Mouse (Mus musculus): ENCODE measurements around the gene Actrt2. TPM values are rescaled to one million over a fixed set of nuclear protein-coding genes. Genes with fewer than 3 reads are reported as not detected.

Gene Actrt2
- polyA plus RNA-seq, 1 experiment from 2014 or later = not detected

DNA sequence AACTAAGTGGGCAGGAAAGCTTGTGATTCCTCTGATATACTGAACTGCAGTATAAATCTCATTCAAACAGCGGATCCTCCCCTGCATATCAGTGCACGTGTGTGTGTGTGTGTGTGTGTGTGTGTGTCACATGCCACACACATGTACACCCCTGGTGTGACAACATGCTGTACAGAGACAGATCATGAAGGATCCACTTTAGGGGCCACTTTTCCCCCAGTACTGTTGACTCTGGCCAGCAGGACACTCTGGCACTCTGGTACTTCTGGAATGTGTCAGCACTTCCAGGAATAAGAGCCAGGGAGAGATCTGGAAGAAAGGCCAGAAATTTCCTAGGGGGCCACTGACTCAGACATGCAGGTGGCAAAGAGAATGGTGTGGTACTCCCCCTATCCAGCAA lies 41.4 kb downstream of the Actrt2 start:
- no peak for ATAC-seq (ENCODE audit: low read depth)
- Histone ChIP-seq H3K36me3 (no peaks in the 10 kb centered on the region), H3K9me3 (replicated peaks) (no peaks in the 10 kb centered on the region), H3K4me3 (replicated peaks) (no peak overlapping the region), H3K4me2 (no peak overlapping the region), H3K4me1 (replicated peaks) (peaks cover 22% of the 10 kb centered on the region), H3K27ac (no peak overlapping the region), H3K27me3 (peaks cover 29% of the 10 kb centered on the region), H3K9ac (no peak overlapping the region)
- 81% methylated on average over 2 of the region's 2 CpGs for WGBS (ENCODE audit: insufficient replicate concordance)
- no peak for DNase-seq

DNA sequence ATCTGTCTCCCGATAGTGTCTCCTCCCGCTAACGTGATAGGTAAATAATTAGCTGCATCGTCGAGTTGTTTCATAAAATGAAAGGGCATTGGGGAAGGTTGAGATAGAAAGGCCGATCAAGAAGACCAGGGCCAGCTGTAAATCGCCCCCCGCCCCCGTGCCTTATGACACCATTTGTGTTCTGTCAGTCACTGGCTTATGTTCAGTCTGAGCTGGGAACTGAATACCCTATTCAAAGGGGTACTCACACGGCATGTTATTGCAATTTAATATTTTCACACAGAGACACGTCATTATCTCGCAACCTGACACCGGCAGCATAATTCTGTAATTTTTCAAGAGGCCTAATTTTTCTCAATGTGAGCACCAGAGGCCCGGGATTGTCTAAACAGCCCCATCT lies 42.0 kb downstream of the Actrt2 start:
- Histone ChIP-seq H3K9ac (no peak overlapping the region), H3K27me3 (peaks cover 23% of the 10 kb centered on the region), H3K36me3 (no peaks in the 10 kb centered on the region), H3K4me1 (replicated peaks) (peaks cover 16% of the 10 kb centered on the region), H3K27ac (no peak overlapping the region), H3K9me3 (replicated peaks) (no peaks in the 10 kb centered on the region), H3K4me3 (replicated peaks) (no peak overlapping the region), H3K4me2 (no peak overlapping the region)
- no peak for DNase-seq
- WGBS (ENCODE audit: insufficient replicate concordance) = 66% methylated on average over 14 of the region's 14 CpGs
- no peak for ATAC-seq (ENCODE audit: low read depth)

DNA sequence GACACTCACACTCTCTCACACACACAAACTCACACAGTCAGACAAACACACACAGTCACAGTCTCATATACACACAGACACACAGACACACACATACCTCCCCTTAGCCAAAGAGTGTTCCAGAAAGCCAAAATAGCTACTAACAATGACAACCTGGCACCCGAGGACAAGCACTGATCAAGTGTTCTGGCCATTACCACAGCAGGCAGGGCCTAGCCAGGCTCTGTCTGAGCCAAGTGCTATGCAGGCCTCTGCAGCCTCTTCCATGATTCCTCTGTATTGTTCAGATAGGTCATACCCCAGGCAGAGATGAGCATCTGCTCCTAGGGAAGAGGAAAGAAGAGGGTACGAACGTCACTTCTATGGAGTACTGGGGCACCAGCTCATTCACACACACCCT lies 44.4 kb downstream of the Actrt2 start:
- no peak overlapping the region for H3K9ac ChIP-seq
- H3K36me3 ChIP-seq = no peaks in the 10 kb centered on the region
- DNase-seq = no peak
- peaks cover 11% of the 10 kb centered on the region for H3K4me1 ChIP-seq (replicated peaks)
- no peak overlapping the region for H3K27ac ChIP-seq
- peaks cover 6% of the 10 kb centered on the region; the same call in 1 of the 2 replicates for H3K27me3 ChIP-seq
- no peak overlapping the region for H3K4me2 ChIP-seq
- WGBS (ENCODE audit: insufficient replicate concordance) = 70% methylated on average over 3 of the region's 3 CpGs
- no peak for ATAC-seq (ENCODE audit: low read depth)
- H3K4me3 ChIP-seq (replicated peaks) = no peak overlapping the region
- no peaks in the 10 kb centered on the region for H3K9me3 ChIP-seq (replicated peaks)

DNA sequence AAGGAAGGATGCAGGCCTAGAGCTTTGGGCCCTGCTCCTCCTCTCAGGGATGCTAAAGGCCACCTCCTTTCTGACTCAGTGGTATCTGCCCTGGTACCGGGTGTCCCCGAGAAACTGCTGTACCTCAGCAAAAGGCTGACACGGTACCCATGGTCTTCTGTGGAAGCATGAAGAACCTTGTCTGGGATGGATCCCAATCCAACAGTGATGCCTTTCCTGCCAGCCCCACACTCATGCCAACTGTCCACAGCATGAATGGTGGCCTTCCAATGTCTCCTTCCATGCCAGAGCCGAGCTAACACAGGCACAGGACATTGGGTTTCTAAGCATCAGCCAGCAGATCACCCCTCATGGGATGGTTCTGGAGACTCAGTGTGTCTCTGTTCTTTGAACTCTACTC lies 45.1 kb downstream of the Actrt2 start:
- ATAC-seq (ENCODE audit: low read depth) = no peak
- Histone ChIP-seq H3K4me1 (replicated peaks) (peaks cover 12% of the 10 kb centered on the region), H3K4me2 (no peak overlapping the region), H3K36me3 (no peaks in the 10 kb centered on the region), H3K27me3 (peaks cover 3% of the 10 kb centered on the region; the same call in 1 of the 2 replicates), H3K4me3 (replicated peaks) (no peak overlapping the region), H3K9me3 (replicated peaks) (no peaks in the 10 kb centered on the region), H3K27ac (no peak overlapping the region), H3K9ac (no peak overlapping the region)
- no peak for DNase-seq
- WGBS (ENCODE audit: insufficient replicate concordance) = 72% methylated on average over 4 of the region's 4 CpGs

Other genes starting within 250 kb of the Actrt2 start
- gene Prdm16, start 31.0 kb downstream of the Actrt2 start, polyA plus RNA-seq (2015; fragmentation: Nextera tagmentation; extraction: Ambion mirVana) = 1.8 and 2.2 TPM in 2 replicates
- 0.03 TPM in 1 of 2 replicates, not detected in the other for gene Ttc34, start 169.6 kb upstream of the Actrt2 start, polyA plus RNA-seq (2015; fragmentation: Nextera tagmentation; extraction: Ambion mirVana)
- gene Mmel1, start 201.7 kb upstream of the Actrt2 start, polyA plus RNA-seq (2015; fragmentation: Nextera tagmentation; extraction: Ambion mirVana) = 2.4 TPM in 2 replicates
- 9.0 and 9.2 TPM in 2 replicates for gene Fam213b, start 231.3 kb upstream of the Actrt2 start, polyA plus RNA-seq (2015; fragmentation: Nextera tagmentation; extraction: Ambion mirVana)